Mouse (Mus musculus) bone marrow macrophage, adult 2 months (primary cell): Measurements from ENCODE around the gene Hsdl2. TPM values are rescaled to one million over a fixed set of nuclear protein-coding genes. Genes with fewer than 3 reads are reported as not detected.

Experiments used
- H3K27ac ChIP-seq: 2 replicates; pipeline ENCODE4 v1.5.1; 2012; ENCODE audit warnings: low read depth, low read length; ENCODE audit not compliant: insufficient read depth
- H3K4me1 ChIP-seq: 2 replicates; pipeline ENCODE4 v1.6.1; 2012; ENCODE audit warnings: low read length; ENCODE audit not compliant: control insufficient read depth, insufficient read depth
- H3K4me3 ChIP-seq: 2 replicates; pipeline ENCODE4 v1.5.1; 2012; ENCODE audit warnings: mild to moderate bottlenecking, low read length, moderate library complexity; ENCODE audit not compliant: insufficient read depth
- CTCF ChIP-seq: IDR thresholded peaks from 2 replicates; pipeline ENCODE4 v1.5.1; 2012; ENCODE audit warnings: low read depth, mild to moderate bottlenecking, low read length, moderate library complexity
- POLR2A ChIP-seq: IDR thresholded peaks from 2 replicates; pipeline ENCODE4 v1.6.1; 2012; ENCODE audit warnings: mild to moderate bottlenecking, low read depth, low read length, borderline replicate concordance
- polyA plus RNA-seq: library from polyadenylated mRNA; stranded (reverse); fragments of >200 nt; gene quantifications from 2 replicates; pipeline ENCODE4 v1.2.4, GENCODE M21; 2012; ENCODE audit not compliant: missing spikeins, insufficient read depth, insufficient read length

Hsdl2 gene
- polyA plus RNA-seq, 1 experiment = 17.1 TPM

DNA sequence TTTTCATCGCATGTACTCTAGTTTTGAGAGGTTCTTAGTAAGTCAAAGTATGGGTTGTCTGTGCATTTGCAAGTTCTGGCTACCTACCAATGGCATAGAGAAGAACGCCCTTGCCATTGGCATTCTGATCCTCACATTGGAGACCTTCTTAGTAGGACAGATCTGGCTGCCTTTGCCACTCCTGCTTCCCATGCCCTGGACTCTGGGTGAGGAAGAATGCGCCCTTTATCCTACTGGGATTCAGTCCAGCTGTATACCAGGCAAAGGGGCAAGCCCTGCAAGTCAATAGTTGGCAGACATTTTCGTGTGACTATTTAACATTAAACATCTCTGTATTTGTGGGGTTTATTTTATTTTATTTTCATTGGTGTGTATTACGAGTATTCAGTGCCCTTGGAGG is 3.7 kb downstream of the Hsdl2 start:
- H3K27ac ChIP-seq = no peak overlapping the region
- no peak overlapping the region for H3K4me3 ChIP-seq
- peaks cover 7% of the 10 kb centered on the region for H3K4me1 ChIP-seq
- no peak for TF ChIP-seq CTCF
- no peak for TF ChIP-seq POLR2A

- H3K4me1 ChIP-seq = peaks cover under 1% of the 10 kb centered on the region; the same call in 1 of the 2 replicates
- H3K27ac ChIP-seq = no peak overlapping the region
- H3K4me3 ChIP-seq = no peak overlapping the region
- TF ChIP-seq CTCF (no peak), POLR2A (no peak)
These were observed 6.0 kb downstream of the Hsdl2 start for GRCm38 (mm10) chr4:59587215-59587871.

DNA sequence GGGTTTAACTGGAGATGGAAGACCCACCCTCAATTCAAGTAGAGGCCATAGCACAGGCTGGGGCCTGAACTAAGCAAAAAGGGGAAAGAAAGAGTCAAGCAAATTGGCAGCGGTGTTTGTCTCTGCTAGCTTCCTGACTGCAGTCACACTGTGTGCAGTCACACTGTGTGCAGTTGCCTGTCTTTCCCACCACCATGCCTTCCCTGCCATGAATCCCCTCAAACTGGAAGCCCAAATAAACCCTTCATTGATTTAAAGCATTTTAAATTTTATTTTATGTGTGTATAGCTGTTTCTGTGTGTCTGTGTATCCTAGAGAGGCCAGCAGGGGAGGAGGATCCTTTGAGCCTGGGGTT is 6.5 kb downstream of the Hsdl2 start:
- no peaks in the 10 kb centered on the region for H3K4me1 ChIP-seq
- TF ChIP-seq CTCF (no peak), POLR2A (no peak)

DNA sequence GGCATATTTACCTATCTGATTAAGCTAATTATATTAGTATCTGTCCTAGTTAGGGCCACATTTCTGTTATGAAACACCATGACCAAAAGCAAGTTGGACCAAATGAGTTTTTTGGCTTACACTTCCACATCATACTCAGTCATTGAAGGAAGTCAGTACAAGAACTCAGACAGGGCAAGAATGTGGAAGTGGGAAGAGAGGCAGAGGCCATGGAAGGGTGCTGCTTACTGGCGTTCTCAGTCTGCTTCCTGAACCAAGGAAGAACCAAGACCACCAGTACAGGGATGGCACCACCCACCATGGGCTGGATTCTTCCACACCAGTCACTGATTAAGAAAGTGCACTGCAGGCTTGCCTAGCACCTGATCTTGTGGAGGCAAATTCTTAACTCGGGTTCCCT is 13.3 kb downstream of the Hsdl2 start:
- Histone ChIP-seq H3K4me3 (no peak overlapping the region), H3K4me1 (peaks cover 18% of the 10 kb centered on the region), H3K27ac (peak overlapping the region; percentile 35; the same call in 1 of the 2 replicates)
- TF ChIP-seq CTCF = no peak
- TF ChIP-seq POLR2A = no peak

More for the DNA sequence above, 6.5 kb downstream of the Hsdl2 start:
- H3K4me3 ChIP-seq = no peak overlapping the region
- no peak overlapping the region for H3K27ac ChIP-seq

- Histone ChIP-seq H3K4me1 (peaks cover 18% of the 10 kb centered on the region), H3K4me3 (no peak overlapping the region), H3K27ac (no peak overlapping the region)
- no peak for TF ChIP-seq POLR2A
- no peak for TF ChIP-seq CTCF
These were observed 15.2 kb downstream of the Hsdl2 start for GRCm38 (mm10) chr4:59596556-59596955.

DNA sequence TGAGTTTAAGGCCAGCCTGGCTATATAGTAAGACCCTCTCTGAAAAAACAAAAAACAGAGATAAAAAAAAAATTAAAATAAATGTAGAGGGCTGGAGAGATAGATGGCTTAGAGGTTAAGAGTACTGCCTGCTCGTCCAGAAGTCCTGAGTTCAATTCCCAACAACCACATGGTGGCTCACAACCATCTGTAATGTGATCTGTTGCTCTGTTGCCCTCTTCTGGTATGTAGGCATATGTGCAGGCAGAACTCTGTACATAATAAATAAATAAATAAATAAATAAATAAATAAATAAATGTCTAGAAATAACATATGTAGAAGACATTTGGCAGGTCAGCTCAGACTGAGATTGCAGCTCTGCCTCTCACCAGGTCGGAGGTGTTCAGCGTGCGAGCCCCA is 21.3 kb downstream of the Hsdl2 start:
- H3K4me3 ChIP-seq = no peak overlapping the region
- TF ChIP-seq POLR2A = no peak
- H3K27ac ChIP-seq = no peak overlapping the region
- no peaks in the 10 kb centered on the region for H3K4me1 ChIP-seq

DNA sequence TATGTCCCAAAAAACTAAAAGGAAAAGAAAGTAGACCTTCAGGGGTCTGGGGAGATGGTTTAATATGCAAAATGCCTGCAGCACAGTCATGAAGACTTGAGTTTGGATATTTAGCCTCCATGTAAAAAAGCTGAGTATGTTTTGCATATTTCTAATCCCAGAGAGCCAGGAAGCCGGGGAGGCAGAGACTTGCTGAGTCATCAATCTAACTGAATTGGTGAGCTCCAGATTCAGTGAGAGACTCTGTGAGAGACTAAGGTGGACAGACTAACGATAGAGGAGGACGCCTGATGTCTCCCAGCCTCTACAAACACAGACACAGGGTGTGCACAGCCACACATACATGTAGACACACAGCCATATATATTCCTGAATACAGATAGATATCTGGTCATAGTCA is 23.5 kb downstream of the Hsdl2 start:
- Histone ChIP-seq H3K4me1 (no peaks in the 10 kb centered on the region), H3K4me3 (no peak overlapping the region), H3K27ac (no peak overlapping the region)
- TF ChIP-seq POLR2A (no peak), CTCF (no peak)

DNA sequence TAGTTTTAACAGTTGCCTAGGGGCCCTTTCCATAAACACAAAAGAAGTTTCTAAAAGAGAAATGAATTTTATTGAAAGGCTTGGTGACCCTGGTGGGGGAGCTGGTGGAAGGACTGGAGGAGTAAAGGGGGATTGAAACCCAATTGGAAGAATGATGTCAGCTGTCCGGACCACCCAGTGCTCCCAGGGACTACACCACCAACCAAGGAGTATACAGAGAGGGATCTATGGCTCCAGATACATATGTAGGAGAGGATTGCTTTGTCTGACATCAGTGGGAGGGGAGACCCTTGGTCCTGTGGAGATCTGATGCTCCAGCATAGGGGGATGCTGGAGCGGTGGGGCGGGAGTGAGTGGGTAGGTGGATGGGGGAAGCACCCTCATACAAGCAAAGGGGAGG is 24.1 kb downstream of the Hsdl2 start:
- no peak for TF ChIP-seq POLR2A
- no peaks in the 10 kb centered on the region for H3K4me1 ChIP-seq
- no peak overlapping the region for H3K27ac ChIP-seq
- no peak overlapping the region for H3K4me3 ChIP-seq

DNA sequence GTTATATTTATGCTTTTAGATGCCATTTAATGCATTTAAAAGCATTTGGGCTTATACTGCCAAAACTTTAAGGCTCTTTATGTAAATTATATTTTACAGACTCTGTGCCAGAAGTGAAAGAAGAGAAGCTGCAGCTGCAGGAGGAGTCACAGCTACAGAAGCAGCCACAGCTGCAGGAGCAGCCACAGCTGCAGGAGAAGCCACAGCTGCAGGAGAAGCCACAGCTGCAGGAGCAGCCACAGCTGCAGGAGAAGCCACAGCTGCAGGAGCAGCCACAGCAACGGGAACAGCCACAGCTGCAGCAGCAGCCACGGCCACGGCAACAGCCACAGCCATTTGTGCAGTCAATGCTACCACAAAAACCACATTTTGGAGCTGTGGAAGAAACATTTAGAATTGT is 29.0 kb downstream of the Hsdl2 start:
- Histone ChIP-seq H3K4me3 (no peak overlapping the region), H3K27ac (no peak overlapping the region), H3K4me1 (no peaks in the 10 kb centered on the region)
- TF ChIP-seq CTCF = no peak
- no peak for TF ChIP-seq POLR2A

- H3K4me1 ChIP-seq = no peaks in the 10 kb centered on the region
- H3K27ac ChIP-seq = no peak overlapping the region
- no peak overlapping the region for H3K4me3 ChIP-seq
- TF ChIP-seq CTCF = no peak
- no peak for TF ChIP-seq POLR2A
These were observed 33.6 kb downstream of the Hsdl2 start for GRCm38 (mm10) chr4:59614986-59615385.
